12 mouse cellular contexts compared by ENCODE assay signal in genomic region chr11:94347063-94347575, GRCm38 (mm10). TPM values are rescaled to one million over a fixed set of nuclear protein-coding genes. Genes with fewer than 3 reads are reported as not detected.
"Had no signal": no experiment of that assay in that cellular context is flagged by ENCODE, and none has a peak within 500 bp of the region (broad histone marks: within the 10 kb centered on the region; RNA-seq: fewer than 3 reads in every experiment).

No protein-coding gene starts in this region.

- H3K9me3 ChIP-seq: hindbrain, embryonic 15.5 days; limb, embryonic 13.5 days; liver, embryonic 13.5 days; midbrain, embryonic 10.5 days; neural tube, embryonic 15.5 days had no signal

- H3K27ac ChIP-seq: hindbrain, embryonic 15.5 days; limb, embryonic 13.5 days; liver, embryonic 13.5 days; midbrain, embryonic 10.5 days; neural tube, embryonic 15.5 days had no signal

- H3K27me3 ChIP-seq: hindbrain, embryonic 15.5 days; limb, embryonic 13.5 days; neural tube, embryonic 15.5 days had no signal

- H3K4me2 ChIP-seq: hindbrain, embryonic 15.5 days; limb, embryonic 13.5 days; liver, embryonic 13.5 days; neural tube, embryonic 15.5 days had no signal

- DNase-seq: kidney, adult 8-10 months; kidney, postnatal 25 days; left cerebral cortex, postnatal 4 days; liver, embryonic 13.5 days; midbrain, embryonic 14.5 days; thymus, adult 18-20 months; thymus, postnatal 25 days had no signal

- H3K4me3 ChIP-seq: hindbrain, embryonic 15.5 days; limb, embryonic 13.5 days; liver, embryonic 13.5 days; midbrain, embryonic 10.5 days; myocyte; neural tube, embryonic 15.5 days had no signal

- H3K9ac ChIP-seq: hindbrain, embryonic 15.5 days; limb, embryonic 13.5 days; liver, embryonic 13.5 days; neural tube, embryonic 15.5 days had no signal

- H3K36me3 ChIP-seq: hindbrain, embryonic 15.5 days; limb, embryonic 13.5 days; liver, embryonic 13.5 days; midbrain, embryonic 10.5 days; neural tube, embryonic 15.5 days had no signal

RNA-seq across cellular contexts. Expression of gene Abcc3, which starts 45.7 kb away (rescaled TPM):
- polyA plus RNA-seq: myocyte had no signal
